Mouse (Mus musculus) megakaryocyte progenitor cell, adult 5-6 weeks (primary cell): ENCODE results near the gene Cyfip1. TPM values are rescaled to one million over a fixed set of nuclear protein-coding genes. Genes with fewer than 3 reads are reported as not detected.

Experiments used
- ATAC-seq: replicated peaks from 2 replicates; pipeline ENCODE4 v1.8.0; 2016; ENCODE audit warnings: mild to moderate bottlenecking, moderate TSS enrichment, inconsistent platforms; ENCODE audit not compliant: poor library complexity
- total RNA-seq, 2 experiments: library from RNA; stranded (forward) in 1 of 2; stranded (reverse) in 1 of 2; fragments of 157-497, 149-512 nt in 1 of 2; fragments of 200-1000 nt in 1 of 2; gene quantifications; 2 replicates each; pipeline versions ENCODE4 v1.2.3 to v1.2.4; 2015 to 2017

The Cyfip1 gene
- total RNA-seq, 2 experiments from 2014 or later = 42.8 to 49.2 TPM

DNA sequence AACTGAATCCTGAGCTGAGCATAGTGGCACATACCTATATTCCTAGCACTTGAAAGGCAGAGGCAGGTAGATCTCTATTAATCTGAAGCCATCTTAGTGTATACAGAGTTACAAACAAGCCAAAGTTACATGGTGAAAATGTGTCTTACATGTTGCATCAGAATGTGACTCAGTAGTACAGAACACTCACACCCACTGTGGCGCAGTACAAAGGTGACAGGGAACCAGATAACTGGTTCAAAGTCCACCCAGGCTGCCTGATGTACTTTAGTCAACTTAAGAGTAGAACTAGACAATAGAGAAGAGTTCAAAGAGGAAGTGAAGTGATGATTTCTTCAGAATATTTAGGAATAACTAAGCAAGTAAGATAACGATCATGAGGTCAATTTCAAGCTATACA lies 93.5 kb downstream of the Cyfip1 start:
- no peak for ATAC-seq

- ATAC-seq = no peak
Measured at GRCm38 (mm10) chr7:55938341-55938740, 96.8 kb downstream of the Cyfip1 start.

GRCm38 (mm10) chr7:55956054-55956453 lies 114.5 kb downstream of the Cyfip1 start:
- ATAC-seq = no peak

GRCm38 (mm10) chr7:55957178-55957577 lies 115.6 kb downstream of the Cyfip1 start:
- no peak for ATAC-seq

DNA sequence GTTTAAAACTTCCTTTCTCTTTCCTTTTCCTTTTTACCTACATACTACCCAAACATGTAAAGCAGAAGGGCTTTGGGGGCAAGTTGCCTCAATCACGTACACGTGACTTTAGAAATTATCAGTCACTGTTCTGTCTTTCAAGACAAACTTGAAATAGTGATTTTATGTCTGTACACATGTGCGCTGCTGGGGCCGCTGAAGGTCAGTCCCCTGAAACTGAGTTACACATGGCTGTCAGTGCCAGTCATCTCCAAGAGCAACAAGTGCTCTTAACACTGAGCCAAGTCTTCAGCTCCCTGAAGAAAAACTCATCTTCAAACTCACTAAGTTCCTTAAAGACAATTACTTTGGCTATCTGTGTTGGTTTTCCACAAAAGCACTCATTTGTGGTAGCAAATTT lies 116.4 kb downstream of the Cyfip1 start:
- no peak for ATAC-seq

DNA sequence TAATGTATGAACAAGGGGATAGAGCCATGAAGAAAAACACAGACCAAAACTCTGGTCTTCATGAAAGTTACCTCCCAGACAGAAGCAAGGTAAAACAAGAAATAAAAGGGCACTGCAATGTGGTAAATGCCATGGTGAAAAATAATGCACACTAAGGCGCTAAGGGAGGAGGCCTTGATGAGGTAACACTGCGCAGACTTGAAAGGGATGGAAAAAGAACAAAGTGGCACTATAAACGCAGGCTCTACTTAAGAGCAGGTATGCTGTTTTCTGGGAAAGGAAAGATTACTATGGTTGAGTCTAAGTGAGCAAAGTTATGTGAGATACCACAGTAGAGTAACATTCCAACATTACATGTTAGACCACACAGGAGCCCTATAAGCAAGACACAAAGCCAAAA lies 118.3 kb downstream of the Cyfip1 start:
- ATAC-seq = no peak

GRCm38 (mm10) chr7:55960506-55960905 lies 119.0 kb downstream of the Cyfip1 start:
- no peak for ATAC-seq

DNA sequence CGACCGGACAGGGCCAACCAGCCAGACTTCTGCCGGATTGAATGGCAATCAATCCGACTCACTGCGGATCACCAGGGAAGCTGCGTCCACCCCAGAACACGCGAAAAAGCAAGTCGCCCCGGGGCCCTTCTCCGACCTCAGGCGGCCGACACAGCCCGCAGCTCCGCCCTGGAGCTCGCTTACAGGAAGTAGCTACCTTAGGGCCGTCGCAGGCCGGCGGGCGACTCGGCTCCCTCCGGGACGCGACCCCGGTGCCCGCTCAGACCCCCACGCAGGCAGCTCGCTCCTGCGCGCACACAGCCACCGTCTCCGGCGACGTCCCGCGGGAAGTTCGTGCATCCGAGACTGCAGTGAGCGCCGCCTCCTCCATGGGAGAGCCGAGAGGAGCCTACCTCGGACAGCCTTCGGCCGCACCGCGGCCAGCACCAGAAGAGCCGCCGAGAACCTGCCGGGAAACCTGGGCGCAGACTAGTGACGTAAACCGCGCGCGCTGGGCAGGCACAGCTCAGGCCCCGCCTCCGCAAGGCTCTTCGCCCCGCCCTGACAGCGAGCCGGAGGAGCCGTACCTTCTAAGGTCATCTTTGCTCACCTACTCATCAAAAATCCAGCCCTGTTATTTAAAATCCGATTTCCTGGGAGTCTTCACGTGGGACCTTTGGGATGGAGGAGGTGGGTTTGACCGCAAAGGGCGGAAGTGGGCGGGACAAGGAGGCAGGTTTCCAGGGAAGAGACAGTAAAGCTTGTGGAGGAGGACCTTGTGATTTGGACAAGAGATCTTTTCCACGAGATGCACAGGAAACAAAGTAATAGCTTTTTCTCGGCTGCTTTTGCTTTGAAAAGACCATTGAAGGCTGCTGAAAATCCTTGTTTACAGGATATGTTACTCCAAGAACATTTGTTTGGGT lies 120.7 kb downstream of the Cyfip1 start, which contains the start of gene Nipa2:
Gene Nipa2, minus strand, starts transcription at position 473 of the 905 bp plus-strand sequence.
- ATAC-seq = peak; percentile 92

GRCm38 (mm10) chr7:55966866-55967460 lies 125.4 kb downstream of the Cyfip1 start:
- no peak for ATAC-seq

DNA sequence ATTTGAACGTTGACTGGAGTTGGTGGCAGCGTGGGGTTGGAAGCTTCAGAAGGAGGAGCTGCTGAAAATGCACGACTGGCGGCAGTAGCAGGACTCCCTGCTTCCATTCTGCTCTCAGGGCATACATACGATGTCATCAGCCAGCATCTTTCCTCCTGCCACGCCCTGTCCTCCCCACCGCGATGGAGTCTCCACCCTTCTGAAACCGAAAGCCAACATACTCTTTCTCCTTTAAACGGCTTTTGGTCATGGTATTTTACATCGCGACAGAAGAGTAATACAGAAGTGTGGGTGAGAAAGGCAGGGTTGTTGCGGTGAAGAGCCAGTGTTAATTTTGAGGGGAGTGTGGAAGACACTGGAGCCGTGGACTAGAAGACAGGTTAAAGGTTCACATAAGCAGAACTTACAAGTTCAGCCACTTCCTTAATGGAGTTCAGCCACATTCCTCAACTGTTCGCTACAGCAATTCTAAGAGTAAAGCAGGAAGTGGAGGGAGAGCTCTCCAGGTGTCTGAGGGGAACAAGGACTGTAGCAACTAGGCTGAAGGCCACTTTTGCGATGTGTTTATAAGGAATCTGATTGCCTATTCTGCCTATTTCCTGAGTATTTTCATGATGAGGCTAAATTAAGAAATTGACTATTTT lies 126.8 kb downstream of the Cyfip1 start:
- ATAC-seq = peak; percentile 92

- peak; percentile 42 for ATAC-seq
Measured at GRCm38 (mm10) chr7:55969415-55969814, 127.9 kb downstream of the Cyfip1 start.

GRCm38 (mm10) chr7:55974429-55974828 lies 132.9 kb downstream of the Cyfip1 start:
- peak; percentile 62 for ATAC-seq

DNA sequence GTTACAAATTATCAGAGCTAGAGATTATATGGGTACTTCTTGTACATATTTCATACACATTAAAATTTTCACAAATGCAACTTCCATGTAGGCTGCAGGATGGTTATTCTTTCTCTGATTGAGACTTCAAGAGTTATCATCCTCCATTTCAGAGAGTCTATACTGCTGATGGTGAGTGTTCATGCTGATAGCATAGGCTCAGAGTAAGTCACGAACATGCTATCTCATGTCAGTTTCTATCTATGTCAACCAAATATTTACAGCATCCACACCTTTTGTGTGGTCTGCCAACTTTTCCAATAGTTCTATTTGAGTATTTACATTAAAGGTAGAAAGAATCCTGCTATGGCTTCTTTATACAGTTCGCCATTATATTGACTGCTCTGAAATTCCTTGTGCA lies 140.0 kb downstream of the Cyfip1 start:
- no peak for ATAC-seq

Other genes starting within 250 kb of the Cyfip1 start
- 0.10 TPM in 1 of 2 replicates, not detected in the other for gene Siglech, start 73.6 kb upstream of the Cyfip1 start, total RNA-seq (2015)
- gene Siglech, start 73.6 kb upstream of the Cyfip1 start, total RNA-seq (2017) = 0.46 TPM in 1 of 2 replicates, not detected in the other
- 34.5 and 43.3 TPM in 2 replicates for gene Tubgcp5, start 47.6 kb upstream of the Cyfip1 start, total RNA-seq (2015)
- 23.2 and 60.3 TPM in 2 replicates for gene Tubgcp5, start 47.6 kb upstream of the Cyfip1 start, total RNA-seq (2017)
- 55.1 and 56.7 TPM in 2 replicates for gene Nipa2, start 120.7 kb downstream of the Cyfip1 start, total RNA-seq (2015)
- gene Nipa2, start 120.7 kb downstream of the Cyfip1 start, total RNA-seq (2017) = 32.1 and 35.4 TPM in 2 replicates
- 2.6 and 3.4 TPM in 2 replicates for gene Nipa1, start 178.2 kb downstream of the Cyfip1 start, total RNA-seq (2015)
- 3.5 and 4.9 TPM in 2 replicates for gene Nipa1, start 178.2 kb downstream of the Cyfip1 start, total RNA-seq (2017)
- gene Herc2, start 208.5 kb downstream of the Cyfip1 start, total RNA-seq (2015) = 23.0 and 33.9 TPM in 2 replicates
- gene Herc2, start 208.5 kb downstream of the Cyfip1 start, total RNA-seq (2017) = 29.2 and 35.8 TPM in 2 replicates